In the genomic region with DNA sequence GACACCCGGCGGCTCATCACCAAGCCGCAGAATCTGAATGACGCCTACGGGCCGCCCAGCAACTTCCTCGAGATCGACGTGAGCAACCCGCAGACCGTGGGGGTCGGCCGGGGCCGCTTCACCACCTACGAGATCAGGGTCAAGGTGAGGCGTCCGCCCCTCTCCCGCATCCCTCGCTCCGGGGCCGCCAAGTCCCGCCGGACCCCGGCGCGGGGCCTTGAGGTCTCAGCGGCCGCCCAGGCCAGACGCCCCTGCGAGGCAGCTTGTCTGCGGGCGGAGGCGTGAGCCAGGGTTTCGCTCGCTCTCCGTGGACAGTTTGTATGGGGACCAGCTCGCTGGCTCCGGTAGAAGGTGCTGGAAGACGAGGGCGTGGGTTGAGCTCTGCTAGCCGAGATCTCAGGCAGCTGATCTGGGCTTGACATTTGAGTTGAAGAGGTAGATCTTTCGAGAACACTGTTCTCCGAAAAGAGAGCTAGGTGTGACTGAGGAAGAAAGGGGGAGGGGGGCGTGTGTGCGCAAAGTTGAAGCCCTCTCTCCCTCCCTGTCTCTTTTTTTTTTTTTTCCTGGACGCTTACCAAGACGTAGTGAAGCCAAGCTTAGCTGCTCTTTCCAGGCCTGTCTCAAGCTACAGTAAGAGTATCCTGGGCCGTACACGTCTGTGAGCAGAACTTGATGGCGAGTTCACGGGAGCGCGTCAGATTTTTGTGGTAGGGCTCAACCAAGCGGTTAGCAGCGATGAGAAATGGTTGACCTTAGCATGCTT, we compare ENCODE assay signal across 8 mouse cellular contexts. TPM values are rescaled to one million over a fixed set of nuclear protein-coding genes. Genes with fewer than 3 reads are reported as not detected.
DNase-seq lines count a peak whose midpoint lies in the region; ATAC-seq and TF ChIP-seq lines count a peak whose summit lies in the region.

No protein-coding gene starts in this region.

- H3K9me3 ChIP-seq in hindbrain, postnatal 0 days (ENCODE audit: low read length), result no peaks in the 10 kb centered on the region

- intact Hi-C loops in left cerebral cortex, postnatal 36 days (cut with DNase I), result loop anchor here (1.0 to 10.0 kb wide), 3 partner anchors 24 to 158 kb away; a partner anchor contains a TSS

- H3K36me3 ChIP-seq in hindbrain, postnatal 0 days (ENCODE audit: insufficient read depth, low read length), result no peaks in the 10 kb centered on the region

- TF ChIP-seq POLR2A in cerebellum, adult 2 months (IDR thresholded peaks at IDR 0.05; ENCODE audit: borderline replicate concordance, insufficient read depth, low read length), result no peak

- no peaks in the 10 kb centered on the region for H3K27me3 ChIP-seq in cerebellum, adult 2 months (ENCODE audit: control insufficient read depth, insufficient read depth, low read length)
- H3K27me3 ChIP-seq in hindbrain, postnatal 0 days (ENCODE audit: insufficient read depth, low read length), result no peaks in the 10 kb centered on the region

- no peak for TF ChIP-seq CTCF in cerebellum, adult 2 months (IDR thresholded peaks at IDR 0.05; ENCODE audit: borderline replicate concordance, insufficient read depth, low read depth, low read length)
- TF ChIP-seq CTCF in hindbrain, postnatal 0 days (IDR thresholded peaks at IDR 0.05; ENCODE audit: low read depth), result no peak

- no peaks in the 10 kb centered on the region; the same call in 1 of the 2 replicates for H3K4me1 ChIP-seq in cerebellum, adult 2 months (ENCODE audit: control insufficient read depth, insufficient read depth, low read length)
- H3K4me1 ChIP-seq in hindbrain, postnatal 0 days (ENCODE audit: insufficient read depth, low read length), result no peaks in the 10 kb centered on the region; the same call in 1 of the 2 replicates

- WGBS in cerebellum, adult 2 months, result under 1% methylated on average over 50 of the region's 55 CpGs
- WGBS in hindbrain, postnatal 0 days, result under 1% methylated on average over 55 of the region's 55 CpGs

- peak; percentile 44 for ATAC-seq in hindbrain, postnatal 0 days
- peak; percentile 38 for ATAC-seq in megakaryocyte-erythroid progenitor cell, adult 5-6 weeks (replicated peaks; ENCODE audit: low FRiP score, low TSS enrichment, poor library complexity, severe bottlenecking)

- peak overlapping the region; percentile 78 for H3K9ac ChIP-seq in hindbrain, postnatal 0 days (replicated peaks; ENCODE audit: low read length)

- H3K27ac ChIP-seq in cerebellum, adult 2 months (ENCODE audit: insufficient read depth, low read length), result peak overlapping the region; percentile 88
- peak overlapping the region; percentile 85 for H3K27ac ChIP-seq in hindbrain, postnatal 0 days

- DNase-seq in cerebellum, adult 2 months, result peak in 1 of 2 experiments; percentile 73
- DNase-seq in cerebellum, adult 9-11 months, result no peak
- peak; percentile 36 for DNase-seq in brain, embryonic 18.5 days (ENCODE audit: low read depth, low spot score)
- DNase-seq in forelimb bud, embryonic 11.5 days (ENCODE audit: low read depth, low spot score), result peak; percentile 40
- DNase-seq in hindbrain, postnatal 0 days (ENCODE audit: low spot score), result peak; percentile 66
- peak; percentile 76 to 79 for DNase-seq in left cerebral cortex, postnatal 36 days (ENCODE audit: low spot score in 2 of 2)
- peak; percentile 16 to 27 for DNase-seq in spleen, adult 18-20 months

- H3K4me2 ChIP-seq in hindbrain, postnatal 0 days (ENCODE audit: low read depth, low read length), result peak overlapping the region; percentile 81

- peak overlapping the region; percentile 68 for H3K4me3 ChIP-seq in cerebellum, adult 2 months (replicated peaks; ENCODE audit: insufficient read depth, low read depth, low read length)
- peak overlapping the region; percentile 99 for H3K4me3 ChIP-seq in hindbrain, postnatal 0 days (ENCODE audit: low read length)

RNA-seq across cellular contexts. Expression of a gene that starts 0.7 kb away (rescaled TPM):
- polyA plus RNA-seq in cerebellum, adult 2 months (2012; rRNA removed), result 372 and 388 TPM in 2 replicates
- 129 and 134 TPM in 2 replicates for total RNA-seq in hindbrain, postnatal 0 days (2014; rRNA removed)
- polyA plus RNA-seq in hindbrain, postnatal 0 days (2015; fragmentation: Nextera tagmentation; extraction: Ambion mirVana), result 339 and 344 TPM in 2 replicates
- 100 to 1,000 TPM; 198 to 199 TPM for total RNA-seq in left cerebral cortex, postnatal 36 days (2021)
- total RNA-seq in megakaryocyte-erythroid progenitor cell, adult 5-6 weeks (2014; fragmentation: Nextera tagmentation), result 281 and 293 TPM in 2 replicates
- 83.3 and 144 TPM in 2 replicates for total RNA-seq in megakaryocyte-erythroid progenitor cell, adult 5-6 weeks (2017)

RNA-seq across cellular contexts. Expression of a gene that starts 24.2 kb away (rescaled TPM):
- 14.9 and 15.2 TPM in 2 replicates for polyA plus RNA-seq in cerebellum, adult 2 months (2012; rRNA removed)
- 7.1 and 8.1 TPM in 2 replicates for total RNA-seq in hindbrain, postnatal 0 days (2014; rRNA removed)
- polyA plus RNA-seq in hindbrain, postnatal 0 days (2015; fragmentation: Nextera tagmentation; extraction: Ambion mirVana), result 6.6 and 7.9 TPM in 2 replicates
- 10 to 100 TPM; 11.6 to 13.1 TPM for total RNA-seq in left cerebral cortex, postnatal 36 days (2021)
- total RNA-seq in megakaryocyte-erythroid progenitor cell, adult 5-6 weeks (2014; fragmentation: Nextera tagmentation), result 3.4 and 5.9 TPM in 2 replicates
- 5.0 and 8.9 TPM in 2 replicates for total RNA-seq in megakaryocyte-erythroid progenitor cell, adult 5-6 weeks (2017)
